Mouse (Mus musculus) left cerebral cortex, postnatal 10 days (tissue): ENCODE data around the gene Dnaaf5. TPM values are rescaled to one million over a fixed set of nuclear protein-coding genes. Genes with fewer than 3 reads are reported as not detected.
A peak's percentile ranks its signal among the peaks of the same experiment; 100 is the strongest.

Source experiments
- DNase-seq, 2 experiments: peaks; one replicate each; pipeline ENCODE4 v3.0.0; 2021 to 2022; ENCODE audit warnings: low spot score in 2 of 2, mixed read lengths in 1 of 2; ENCODE audit errors: extremely low spot score in 1 of 2
- intact Hi-C: fragments of 180-260 bp; cut with DNase I; formaldehyde crosslinking; loops from one replicate; pipeline ENCODE4 v1.15.1; 2025
- total RNA-seq, 2 experiments: library from RNA; stranded (reverse); gene quantifications; 2 replicates each; pipeline ENCODE4 v1.2.3; 2021

Gene Dnaaf5
- total RNA-seq, 2 experiments from 2014 or later, result 6.3 to 6.7 TPM

DNA sequence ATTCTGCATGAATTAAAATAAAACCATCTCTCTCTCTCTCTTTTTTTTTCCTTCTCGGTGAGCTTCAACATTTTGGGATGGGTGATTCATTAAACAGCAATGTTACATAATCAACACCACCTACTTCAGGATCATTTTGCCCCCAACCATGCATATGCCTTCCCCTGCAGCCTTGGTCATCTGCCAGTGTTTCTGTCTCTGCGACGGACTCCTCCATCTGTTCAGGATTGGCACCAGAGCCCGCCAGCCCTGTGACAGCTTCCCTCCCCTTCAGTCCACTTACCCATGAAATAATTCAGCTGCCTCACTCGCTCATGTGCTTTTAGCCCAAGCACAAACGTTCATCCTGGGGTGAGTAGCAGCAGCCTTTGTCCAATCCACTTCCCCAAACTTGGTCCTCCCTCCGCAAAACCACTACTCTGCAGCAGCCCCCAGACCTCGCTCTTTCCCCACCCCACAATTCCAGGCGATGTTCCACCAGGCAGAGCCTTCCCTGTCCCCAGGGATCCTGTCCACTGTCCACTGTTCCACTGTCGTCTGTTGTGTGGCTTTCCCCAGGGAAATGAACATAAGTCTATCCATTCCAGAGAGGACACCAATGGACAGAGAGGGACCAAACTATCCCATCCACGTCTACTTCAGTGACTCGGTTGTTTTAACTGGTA, 11.6 kb upstream of the Dnaaf5 start:
- intact Hi-C loops, result no loop called here
- peak; percentile 70 to 71 for DNase-seq

GRCm38 (mm10) chr5:139138926-139139472, 11.0 kb upstream of the Dnaaf5 start:
- intact Hi-C loops, result no loop called here
- no peak for DNase-seq

- no peak for DNase-seq
- intact Hi-C loops, result no loop called here
Measured at GRCm38 (mm10) chr5:139140589-139140988, 9.4 kb upstream of the Dnaaf5 start.

DNA sequence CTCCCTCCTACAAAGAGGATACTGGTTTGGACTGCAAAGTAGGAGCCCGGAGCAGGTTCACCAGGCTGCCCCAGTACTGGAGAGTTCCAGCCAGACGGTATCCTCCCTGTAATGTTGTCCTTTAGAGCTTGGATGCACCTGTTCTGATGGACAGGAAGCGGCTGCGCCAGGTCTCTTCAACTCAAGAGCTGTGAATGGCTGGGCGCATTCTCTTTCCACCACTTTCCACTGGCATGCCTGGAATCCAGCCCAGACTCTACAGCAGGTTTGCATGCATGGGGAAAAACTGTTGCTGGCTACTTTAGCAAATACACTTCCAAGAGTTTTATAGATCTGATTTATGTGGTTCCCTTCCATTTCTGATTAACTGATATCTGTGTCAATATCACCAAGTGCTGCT, 8.7 kb upstream of the Dnaaf5 start:
- intact Hi-C loops, result no loop called here
- DNase-seq, result peak in 1 of 2 experiments; percentile 44

- DNase-seq, result no peak
- intact Hi-C loops, result no loop called here
Measured at GRCm38 (mm10) chr5:139143890-139144289, 6.1 kb upstream of the Dnaaf5 start.

DNA sequence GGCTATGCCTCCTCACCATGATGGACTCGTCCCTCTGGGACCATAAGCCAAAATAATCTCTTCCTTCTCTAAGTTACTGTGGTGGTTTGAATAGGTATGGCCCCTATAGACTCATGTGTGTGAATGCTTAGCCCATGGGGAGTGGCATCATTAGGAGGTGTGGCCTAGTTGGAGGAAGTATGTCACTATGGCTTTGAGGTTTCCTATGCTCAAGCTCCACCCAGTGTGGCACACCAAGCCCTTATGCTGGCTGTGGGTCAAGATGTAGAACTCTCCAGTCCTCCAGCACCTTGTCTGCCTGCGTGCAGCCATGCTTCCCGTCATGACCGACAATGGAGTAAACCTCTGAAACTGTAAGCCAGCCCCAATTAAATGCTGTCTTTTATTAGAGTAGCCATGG, 4.3 kb upstream of the Dnaaf5 start:
- no peak for DNase-seq
- intact Hi-C loops, result no loop called here

GRCm38 (mm10) chr5:139146476-139147075, 3.4 kb upstream of the Dnaaf5 start:
- intact Hi-C loops, result no loop called here
- no peak for DNase-seq

GRCm38 (mm10) chr5:139147178-139148078, 2.6 kb upstream of the Dnaaf5 start:
- intact Hi-C loops, result no loop called here
- DNase-seq, result peak in 1 of 2 experiments; percentile 79

- no peak for DNase-seq
- intact Hi-C loops, result no loop called here
Measured at GRCm38 (mm10) chr5:139149006-139149672, 884 bp upstream of the Dnaaf5 start.

GRCm38 (mm10) chr5:139150603-139151031, 594 bp downstream of the Dnaaf5 start:
- DNase-seq, result peak in 1 of 2 experiments; percentile 61

DNA sequence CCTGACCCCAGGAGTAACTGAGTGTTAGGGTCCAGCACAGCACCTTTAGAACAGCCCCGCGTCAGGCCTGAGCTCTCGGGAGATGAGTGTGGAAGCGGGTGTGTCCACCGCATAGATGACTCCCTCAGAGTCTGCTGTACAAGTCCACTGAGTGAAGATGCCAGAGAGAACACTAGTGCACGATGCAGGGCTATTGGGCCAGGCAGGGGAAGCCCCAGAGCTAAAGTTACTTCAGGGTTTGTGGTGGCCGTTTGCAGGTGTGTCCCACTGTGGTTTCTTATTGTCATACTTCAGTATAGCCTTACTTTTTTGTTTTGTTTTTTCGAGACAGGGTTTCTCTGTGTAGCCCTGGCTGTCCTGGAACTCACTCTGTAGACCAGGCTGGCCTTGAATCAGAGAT, 10.9 kb downstream of the Dnaaf5 start:
- DNase-seq, result no peak

More at GRCm38 (mm10) chr5:139150603-139151031, 594 bp downstream of the Dnaaf5 start:
- intact Hi-C loops, result no loop called here

GRCm38 (mm10) chr5:139161632-139162031, 11.6 kb downstream of the Dnaaf5 start:
- intact Hi-C loops, result no loop called here
- DNase-seq, result no peak

More for the DNA sequence above, 10.9 kb downstream of the Dnaaf5 start:
- intact Hi-C loops, result no loop called here

- intact Hi-C loops, result no loop called here
- DNase-seq, result no peak
Measured at GRCm38 (mm10) chr5:139166781-139167361, 16.8 kb downstream of the Dnaaf5 start.

DNA sequence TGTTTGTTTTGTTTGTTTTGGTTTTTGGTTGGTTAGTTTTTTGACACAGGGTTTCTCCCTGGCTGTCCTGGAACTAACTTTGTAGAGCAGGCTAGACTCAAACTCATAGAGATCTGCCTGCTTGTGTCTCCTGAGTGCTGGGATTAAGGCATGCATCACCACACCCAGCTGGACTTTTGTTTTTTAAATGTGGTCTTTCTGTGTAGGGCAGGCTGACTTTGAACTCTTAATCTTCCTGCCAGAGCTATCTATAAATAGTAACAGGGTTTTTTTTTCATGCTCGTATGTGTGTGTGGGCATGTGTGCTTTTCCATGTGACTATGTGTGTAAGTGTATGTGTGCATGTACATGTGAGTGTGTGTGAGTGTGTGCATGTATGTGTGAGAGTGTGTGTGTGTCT, 17.5 kb downstream of the Dnaaf5 start:
- intact Hi-C loops, result no loop called here
- no peak for DNase-seq

GRCm38 (mm10) chr5:139171929-139172328, 21.9 kb downstream of the Dnaaf5 start:
- DNase-seq, result no peak
- intact Hi-C loops, result loop anchor here (10.0 kb wide), 1 partner anchor 177 kb away; the partner anchor contains the start of gene Pdgfa

- intact Hi-C loops, result loop anchor here (10.0 kb wide), 1 partner anchor 179 kb away; the partner anchor contains the start of gene Pdgfa
- DNase-seq, result no peak
Measured at GRCm38 (mm10) chr5:139174141-139174540, 24.1 kb downstream of the Dnaaf5 start.

DNA sequence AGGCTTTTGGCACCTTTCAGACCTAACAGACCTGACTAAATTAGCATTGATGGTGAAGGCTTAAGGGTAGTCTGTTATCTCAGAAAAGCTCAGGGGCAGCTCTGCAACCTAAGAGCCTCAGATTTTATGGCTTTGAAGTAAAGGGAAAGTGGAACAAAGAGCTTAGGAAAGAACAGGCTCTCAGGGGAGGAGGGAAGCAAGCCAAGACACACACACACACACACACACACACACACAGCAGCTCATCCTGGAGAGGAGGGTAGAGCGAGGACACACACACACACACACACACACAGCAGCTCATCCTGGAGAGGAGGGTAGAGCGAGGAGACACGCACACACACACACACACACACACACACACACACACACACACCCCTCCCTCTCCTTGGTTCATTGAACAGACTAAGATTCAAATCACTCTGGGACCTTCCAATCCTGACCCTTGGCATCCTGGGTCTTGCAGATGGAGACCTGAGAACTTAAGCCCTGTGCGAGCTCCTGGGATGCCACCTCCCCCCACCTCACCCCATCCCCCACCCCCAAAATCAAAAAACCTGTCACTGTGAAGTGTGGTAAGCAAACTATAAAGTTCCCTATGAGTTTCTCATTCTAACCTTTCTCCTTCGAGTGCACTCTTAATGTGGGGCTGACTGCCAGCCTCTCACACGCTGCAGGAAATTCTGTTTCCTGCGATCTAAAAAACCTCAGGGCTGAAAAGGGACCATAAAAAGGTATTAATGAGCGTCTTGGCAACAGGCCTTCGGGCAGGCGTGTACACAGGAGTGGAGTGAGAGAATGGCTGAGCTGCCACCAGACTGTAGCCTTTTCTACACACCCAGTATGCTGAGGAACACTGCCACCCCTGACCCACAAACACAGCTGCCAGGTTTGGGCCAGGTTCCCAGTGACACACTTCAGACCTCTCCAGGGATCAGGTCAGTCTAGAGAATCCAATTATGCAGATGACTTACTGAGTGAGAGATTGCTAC, 24.8 kb downstream of the Dnaaf5 start:
- peak in 1 of 2 experiments; percentile 60 for DNase-seq
- intact Hi-C loops, result loop anchor here (10.0 kb wide), 1 partner anchor 180 kb away; the partner anchor contains the start of gene Pdgfa
